Mouse (Mus musculus) MEL (cell line): ENCODE results near the gene Arhgap30. TPM values are rescaled to one million over a fixed set of nuclear protein-coding genes. Genes with fewer than 3 reads are reported as not detected.

ENCODE experiments used
- DNase-seq: peaks from one replicate; pipeline ENCODE4 v3.0.0; 2011; ENCODE audit warnings: low read depth, low spot score
- H3K27ac ChIP-seq: 2 replicates; pipeline ENCODE4 v1.5.1; 2012; ENCODE audit warnings: low read depth, mild to moderate bottlenecking, control low read depth, low read length, moderate library complexity; ENCODE audit not compliant: control insufficient read depth
- H3K27me3 ChIP-seq, 2 experiments: fragments of 150-350 bp in 1 of 2; sonication (generic) in 1 of 2; 2 replicates each; pipeline ENCODE4 v1.6.1; 2012; ENCODE audit warnings: low read length in 2 of 2, mild to moderate bottlenecking in 2 of 2, improper control_type of control experiment in 1 of 2, moderate library complexity in 1 of 2; ENCODE audit not compliant: insufficient read depth in 2 of 2, control insufficient read depth in 1 of 2
- H3K36me3 ChIP-seq, 2 experiments: 2 replicates each; pipeline ENCODE4 v1.6.1; 2012 to 2014; ENCODE audit warnings: low read length in 2 of 2, improper control_type of control experiment in 1 of 2, inconsistent platforms in 1 of 2, mild to moderate bottlenecking in 1 of 2; ENCODE audit not compliant: insufficient read depth in 2 of 2, control insufficient read depth in 1 of 2
- H3K4me1 ChIP-seq, 2 experiments: fragments of 150-350 bp in 1 of 2; sonication (generic) in 1 of 2; 2 replicates each; pipeline ENCODE4 v1.6.1; 2012; ENCODE audit warnings: low read length in 2 of 2, improper control_type of control experiment in 1 of 2, mild to moderate bottlenecking in 1 of 2; ENCODE audit not compliant: insufficient read depth in 2 of 2, control insufficient read depth in 1 of 2
- H3K4me3 ChIP-seq, 2 experiments: fragments of 150-350 bp in 1 of 2; sonication (generic) in 1 of 2; 2 replicates each; pipeline ENCODE4 v1.5.1; 2012; ENCODE audit warnings: low read depth in 2 of 2, low read length in 2 of 2, mild to moderate bottlenecking in 2 of 2, moderate library complexity in 2 of 2, control low read depth in 1 of 2, improper control_type of control experiment in 1 of 2; ENCODE audit not compliant: control insufficient read depth in 1 of 2, insufficient read depth in 1 of 2
- H3K79me2 ChIP-seq: 2 replicates; pipeline ENCODE4 v1.6.1; 2012; ENCODE audit warnings: mild to moderate bottlenecking, low read length, moderate library complexity; ENCODE audit not compliant: control insufficient read depth, poor library complexity, insufficient read depth
- H3K9ac ChIP-seq: 2 replicates; pipeline ENCODE4 v1.6.1; 2012; ENCODE audit warnings: low read depth, mild to moderate bottlenecking, control low read depth, low read length, moderate library complexity; ENCODE audit not compliant: control insufficient read depth, poor library complexity, severe bottlenecking
- H3K9me3 ChIP-seq: fragments of 150-350 bp; sonication (generic); replicated peaks from 2 replicates; pipeline ENCODE4 v1.6.1; 2012; ENCODE audit warnings: mild to moderate bottlenecking, low read length, improper control_type of control experiment, moderate library complexity; ENCODE audit not compliant: insufficient read depth
- CHD2 ChIP-seq: IDR thresholded peaks from 2 replicates; pipeline ENCODE4 v1.6.1; 2011; ENCODE audit warnings: low read length, improper control_type of control experiment
- E2F4 ChIP-seq: IDR thresholded peaks from 2 replicates; pipeline ENCODE4 v1.6.1; 2011; ENCODE audit warnings: low read depth, low read length, improper control_type of control experiment, borderline replicate concordance
- ELF1 ChIP-seq: IDR thresholded peaks from 2 replicates; pipeline ENCODE4 v1.6.1; 2014; ENCODE audit warnings: low read depth, mild to moderate bottlenecking, inconsistent platforms, low read length, improper control_type of control experiment, moderate library complexity
- EP300 ChIP-seq, 2 experiments: IDR thresholded peaks; 2 replicates each; pipeline ENCODE4 v1.6.1; 2011; ENCODE audit warnings: improper control_type of control experiment in 2 of 2, low read length in 2 of 2, low read depth in 1 of 2, mild to moderate bottlenecking in 1 of 2
- GATA1 ChIP-seq: IDR thresholded peaks from 2 replicates; pipeline ENCODE4 v1.6.1; 2011; ENCODE audit warnings: low read depth, low read length, improper control_type of control experiment
- JUND ChIP-seq: IDR thresholded peaks from 2 replicates; pipeline ENCODE4 v1.6.1; 2011; ENCODE audit warnings: low read depth, mild to moderate bottlenecking, improper control_type of control experiment, low read length
- KAT2A ChIP-seq: conservative IDR thresholded peaks from 2 replicates; pipeline ENCODE4 v1.6.1; 2012; ENCODE audit warnings: low read depth, low read length, improper control_type of control experiment, inconsistent platforms
- MAFK ChIP-seq: IDR thresholded peaks from 2 replicates; pipeline ENCODE4 v1.6.1; 2011; ENCODE audit warnings: low read depth, mild to moderate bottlenecking, low read length, improper control_type of control experiment, borderline replicate concordance
- NELFE ChIP-seq: IDR thresholded peaks from 2 replicates; pipeline ENCODE4 v1.6.1; 2011; ENCODE audit warnings: low read depth, low read length, improper control_type of control experiment
- NRF1 ChIP-seq: IDR thresholded peaks from 2 replicates; pipeline ENCODE4 v1.6.1; 2014; ENCODE audit warnings: low read depth, mild to moderate bottlenecking, inconsistent platforms, low read length, improper control_type of control experiment, moderate library complexity; ENCODE audit not compliant: poor library complexity, insufficient read depth, severe bottlenecking
- POLR2A ChIP-seq, 2 experiments: IDR thresholded peaks; 2 replicates each; pipeline ENCODE4 v1.6.1; 2011 to 2012; ENCODE audit warnings: low read length in 2 of 2, mild to moderate bottlenecking in 2 of 2, control low read depth in 1 of 2, improper control_type of control experiment in 1 of 2, low read depth in 1 of 2, moderate library complexity in 1 of 2; ENCODE audit not compliant: control insufficient read depth in 1 of 2, insufficient read depth in 1 of 2, poor library complexity in 1 of 2
- TCF12 ChIP-seq: IDR thresholded peaks from 2 replicates; pipeline ENCODE4 v1.6.1; 2014; ENCODE audit warnings: low read depth, mild to moderate bottlenecking, inconsistent platforms, low read length, improper control_type of control experiment, moderate library complexity
- UBTF ChIP-seq: IDR thresholded peaks from 2 replicates; pipeline ENCODE4 v1.6.1; 2012; ENCODE audit warnings: low read depth, mild to moderate bottlenecking, inconsistent platforms, low read length, improper control_type of control experiment, moderate library complexity, borderline replicate concordance; ENCODE audit not compliant: insufficient read depth
- USF1 ChIP-seq: IDR thresholded peaks from 2 replicates; pipeline ENCODE4 v1.6.1; 2014; ENCODE audit warnings: low read depth, mild to moderate bottlenecking, inconsistent platforms, low read length, improper control_type of control experiment, moderate library complexity
- USF2 ChIP-seq, 2 experiments: IDR thresholded peaks; 2 replicates each; pipeline ENCODE4 v1.6.1; 2011 to 2012; ENCODE audit warnings: improper control_type of control experiment in 2 of 2, low read length in 2 of 2, borderline replicate concordance in 1 of 2, inconsistent platforms in 1 of 2, low read depth in 1 of 2, mild to moderate bottlenecking in 1 of 2; ENCODE audit not compliant: insufficient read depth in 1 of 2
- ZC3H11A ChIP-seq: IDR thresholded peaks from 2 replicates; pipeline ENCODE4 v1.6.1; 2012; ENCODE audit warnings: low read depth, mild to moderate bottlenecking, inconsistent platforms, low read length, improper control_type of control experiment
- polyA plus RNA-seq, 2 experiments: library from polyadenylated mRNA; stranded (reverse) in 1 of 2; unstranded in 1 of 2; fragments of >175 nt in 1 of 2; fragments of >200 nt in 1 of 2; gene quantifications; 2 replicates each; pipeline versions ENCODE4 v1.2.1 to v1.2.4; 2012; ENCODE audit warnings: low replicate concordance in 2 of 2, low read depth in 1 of 2; ENCODE audit not compliant: insufficient read length in 2 of 2, insufficient read depth in 1 of 2, missing spikeins in 1 of 2
- total RNA-seq: library from RNA; depleted of rRNA; stranded (reverse); fragments of 300-350 nt; gene quantifications from 2 replicates; pipeline ENCODE4 v1.2.3, GENCODE M21; 2012

Arhgap30 gene
- total and polyA plus RNA-seq, 3 experiments: 31.0 to 41.2 TPM; not detected in 1

GRCm38 (mm10) chr1:171401821-171402220 is 13.1 kb downstream of the Arhgap30 start:
- TF ChIP-seq ELF1: no peak
- TF ChIP-seq CHD2: no peak
- no peak for TF ChIP-seq E2F4
- TF ChIP-seq USF1: no peak
- TF ChIP-seq NRF1: no peak
- Histone ChIP-seq H3K9ac (no peak overlapping the region), H3K4me1 (no peaks in the 10 kb centered on the region), H3K9me3 (no peaks in the 10 kb centered on the region), H3K36me3 (peaks cover 0 to 4% of the 10 kb centered on the region in 2 experiments; a peak in 1 of 4 replicates), H3K79me2 (no peaks in the 10 kb centered on the region), H3K27me3 (no peaks in the 10 kb centered on the region), H3K4me3 (no peak overlapping the region), H3K27ac (no peak overlapping the region)
- no peak for DNase-seq

- no peaks in the 10 kb centered on the region for H3K9me3 ChIP-seq
- no peak overlapping the region for H3K27ac ChIP-seq
- DNase-seq: no peak
- no peaks in the 10 kb centered on the region for H3K27me3 ChIP-seq
- H3K9ac ChIP-seq: no peak overlapping the region
- no peaks in the 10 kb centered on the region for H3K4me1 ChIP-seq
- no peak for TF ChIP-seq TCF12
- TF ChIP-seq USF2 (IDR thresholded peaks at IDR 0.05; ENCODE audit: borderline replicate concordance in 1 of 2, insufficient read depth in 1 of 2, low read depth in 1 of 2, low read length in 2 of 2): no peak
- no peak for TF ChIP-seq EP300 (IDR thresholded peaks at IDR 0.05; ENCODE audit: low read depth in 1 of 2, low read length in 2 of 2)
- TF ChIP-seq UBTF: no peak
- H3K36me3 ChIP-seq: peaks cover 0 to 4% of the 10 kb centered on the region in 2 experiments; a peak in 1 of 4 replicates
- H3K79me2 ChIP-seq: no peaks in the 10 kb centered on the region
- no peak overlapping the region for H3K4me3 ChIP-seq
Observed at GRCm38 (mm10) chr1:171402991-171403390, 14.2 kb downstream of the Arhgap30 start.

GRCm38 (mm10) chr1:171407263-171407662 is 18.5 kb downstream of the Arhgap30 start:
- no peak overlapping the region for H3K27ac ChIP-seq
- H3K4me1 ChIP-seq: no peaks in the 10 kb centered on the region
- no peak overlapping the region for H3K4me3 ChIP-seq
- TF ChIP-seq NELFE: no peak
- TF ChIP-seq MAFK: no peak
- no peak for TF ChIP-seq POLR2A (IDR thresholded peaks at IDR 0.05; ENCODE audit: control insufficient read depth in 1 of 2, insufficient read depth in 1 of 2, low read depth in 1 of 2, low read length in 2 of 2, poor library complexity in 1 of 2)
- TF ChIP-seq GATA1: no peak
- no peak for TF ChIP-seq JUND
- TF ChIP-seq KAT2A: no peak
- no peak for TF ChIP-seq CHD2
- TF ChIP-seq USF1: no peak
- no peak for TF ChIP-seq ZC3H11A
- no peak overlapping the region for H3K9ac ChIP-seq
- H3K79me2 ChIP-seq: peaks cover 10% of the 10 kb centered on the region
- no peak for DNase-seq
- H3K9me3 ChIP-seq: no peaks in the 10 kb centered on the region
- H3K27me3 ChIP-seq: no peaks in the 10 kb centered on the region
- peaks cover 2 to 5% of the 10 kb centered on the region in 2 experiments; a peak in 2 of 4 replicates for H3K36me3 ChIP-seq
